Mouse (Mus musculus) left cerebral cortex, adult 8-10 months (tissue): Measurements from ENCODE around the gene Mup3. TPM values are rescaled to one million over a fixed set of nuclear protein-coding genes. Genes with fewer than 3 reads are reported as not detected.
"Not testable (repeated sequence)": the region's sequence is repeated elsewhere in the genome, so short reads cannot be mapped to it uniquely, and the experiment has no call there.

Experiments
- DNase-seq, 2 experiments: peaks; one replicate each; pipeline ENCODE4 v3.0.0; 2022; ENCODE audit warnings: low spot score in 2 of 2
- total RNA-seq, 4 experiments: library from RNA; stranded (reverse); gene quantifications; 2 replicates each; pipeline ENCODE4 v1.2.4; 2022

The Mup3 gene
- not detected for total RNA-seq

GRCm38 (mm10) chr4:62087241-62087640 lies at the start of gene Mup3:
Gene Mup3 (minus strand): TSS chr4:62087342.
- no peak for DNase-seq

GRCm38 (mm10) chr4:62133706-62134105 lies 46.6 kb upstream of the Mup3 start:
- peak in 1 of 2 experiments; percentile 24 for DNase-seq

- peak in 1 of 2 experiments; percentile 10 for DNase-seq
Measured at GRCm38 (mm10) chr4:62103366-62103765, 16.2 kb upstream of the Mup3 start.

DNA sequence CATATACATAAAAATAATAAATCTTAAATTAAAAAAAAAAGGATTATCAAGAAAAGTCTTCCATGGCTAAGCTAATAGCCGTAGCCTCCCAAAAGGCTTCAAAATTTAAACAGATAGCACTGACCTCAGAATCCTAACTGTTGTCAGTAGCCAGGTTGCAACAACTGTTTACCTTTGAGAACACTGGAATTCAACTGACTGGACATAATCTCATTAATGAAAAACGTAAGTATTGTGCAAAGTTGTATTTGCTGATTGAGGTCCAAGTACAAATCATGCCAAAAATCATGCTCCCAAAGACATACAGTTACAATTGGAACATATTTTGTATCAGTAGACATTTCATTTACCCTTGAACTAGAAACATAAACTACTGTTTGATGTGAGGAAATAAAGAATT lies 811 bp upstream of the Mup3 start:
- no peak for DNase-seq

GRCm38 (mm10) chr4:62082755-62083154 lies 4.4 kb downstream of the Mup3 start:
- no peak for DNase-seq

GRCm38 (mm10) chr4:62075126-62075525 lies 12.0 kb downstream of the Mup3 start:
- no peak for DNase-seq

DNA sequence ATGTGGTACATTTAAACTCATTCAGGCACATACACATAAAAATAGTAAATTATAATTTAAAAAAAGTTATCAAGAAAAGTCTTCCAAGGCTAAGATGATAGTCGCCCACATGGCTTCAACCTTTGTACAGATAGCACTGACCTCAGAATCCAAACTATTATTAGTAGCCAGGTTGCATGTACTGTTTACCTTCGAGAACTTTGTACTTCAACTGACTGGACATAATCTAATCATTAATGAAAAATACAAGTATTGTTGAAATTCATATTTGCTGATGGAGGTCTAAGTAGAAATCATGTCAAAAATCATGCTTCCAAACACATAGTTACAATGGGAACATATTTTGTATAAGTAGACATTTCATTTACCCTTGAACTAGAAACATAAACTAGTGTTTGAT lies 32.4 kb downstream of the Mup3 start:
- not testable (repeated sequence) for DNase-seq

DNA sequence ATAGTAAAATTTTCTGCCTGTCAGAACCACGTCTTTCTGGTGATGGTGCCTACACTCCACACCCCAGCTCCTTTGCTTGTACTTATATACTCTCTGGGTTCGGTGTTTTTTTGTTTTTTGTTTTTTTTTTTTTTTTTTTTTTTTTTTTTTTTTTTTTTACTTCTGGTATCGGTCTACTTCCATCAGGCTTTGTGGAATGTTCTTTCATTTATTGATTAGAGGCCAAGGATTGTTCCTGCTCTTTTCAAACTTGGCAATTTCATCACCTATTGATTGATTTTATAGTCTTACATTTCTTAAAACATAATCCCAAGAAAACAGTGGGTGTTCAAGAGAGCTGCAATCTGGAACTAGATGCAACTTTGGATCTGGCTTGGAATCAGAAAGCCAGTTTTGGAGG lies 33.1 kb downstream of the Mup3 start, which contains the start of gene Mup20:
Gene Mup20, minus strand, starts transcription at position 101 of the 400 bp plus-strand sequence.
- not testable (repeated sequence) for DNase-seq

Other genes starting within 250 kb of the Mup3 start
- not detected for gene Mup20, start 33.2 kb downstream of the Mup3 start, total RNA-seq
- not detected for gene Mup21, start 63.5 kb upstream of the Mup3 start, total RNA-seq
- 10 to 100 TPM; 20.7 to 27.1 (median 25.0) TPM for gene Zfp37, start 143.7 kb upstream of the Mup3 start, total RNA-seq
- gene Slc31a2, start 175.2 kb upstream of the Mup3 start, total RNA-seq = 10 to 100 TPM in 1 of 4 experiments, 1 to 10 TPM in 3; 7.9 to 11.2 (median 9.4) TPM